Mouse (Mus musculus): ENCODE results near the gene Cdk19.
"Not testable (repeated sequence)": the region's sequence is repeated elsewhere in the genome, so short reads cannot be mapped to it uniquely, and the experiment has no call there.

Gene Cdk19

DNA sequence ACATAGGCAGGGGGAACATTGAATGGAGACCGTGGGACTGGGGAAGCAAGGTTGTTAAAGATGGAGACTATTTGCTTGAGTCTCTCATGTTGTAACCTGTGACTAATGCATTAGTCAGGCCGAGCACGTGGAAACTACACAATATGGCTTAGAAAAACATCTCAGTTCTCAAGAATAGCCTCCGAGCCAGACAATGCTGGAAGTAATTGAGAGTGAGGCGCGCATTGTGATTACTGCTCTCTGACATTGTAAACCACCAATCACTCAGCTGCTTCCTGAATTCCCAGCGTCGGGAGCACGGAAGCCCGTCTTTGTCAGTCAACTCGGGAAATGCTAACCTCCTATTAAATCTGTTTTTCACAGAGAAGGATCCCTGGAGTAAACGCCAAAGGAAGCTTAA, 182.2 kb downstream of the Cdk19 start:
- no peak for DNase-seq (ENCODE audit: low read depth, low spot score)

- DNase-seq (ENCODE audit: low read depth, low spot score), result no peak
Observed at GRCm38 (mm10) chr10:40523312-40523975, 184.1 kb downstream of the Cdk19 start.

- no peak for DNase-seq (ENCODE audit: low read depth, low spot score)
Observed at GRCm38 (mm10) chr10:40524032-40524806, 184.9 kb downstream of the Cdk19 start.

GRCm38 (mm10) chr10:40524991-40525390, 185.6 kb downstream of the Cdk19 start:
- DNase-seq (ENCODE audit: low read depth, low spot score), result peak; percentile 64

- DNase-seq (ENCODE audit: low read depth, low spot score), result no peak
Observed at GRCm38 (mm10) chr10:40525616-40526155, 186.3 kb downstream of the Cdk19 start.

GRCm38 (mm10) chr10:40526301-40526761, 187.0 kb downstream of the Cdk19 start:
- no peak for DNase-seq (ENCODE audit: low read depth, low spot score)

GRCm38 (mm10) chr10:40526986-40527385, 187.6 kb downstream of the Cdk19 start:
- no peak for DNase-seq (ENCODE audit: low read depth, low spot score)

GRCm38 (mm10) chr10:40527573-40527972, 188.2 kb downstream of the Cdk19 start:
- DNase-seq (ENCODE audit: low read depth, low spot score), result no peak

DNA sequence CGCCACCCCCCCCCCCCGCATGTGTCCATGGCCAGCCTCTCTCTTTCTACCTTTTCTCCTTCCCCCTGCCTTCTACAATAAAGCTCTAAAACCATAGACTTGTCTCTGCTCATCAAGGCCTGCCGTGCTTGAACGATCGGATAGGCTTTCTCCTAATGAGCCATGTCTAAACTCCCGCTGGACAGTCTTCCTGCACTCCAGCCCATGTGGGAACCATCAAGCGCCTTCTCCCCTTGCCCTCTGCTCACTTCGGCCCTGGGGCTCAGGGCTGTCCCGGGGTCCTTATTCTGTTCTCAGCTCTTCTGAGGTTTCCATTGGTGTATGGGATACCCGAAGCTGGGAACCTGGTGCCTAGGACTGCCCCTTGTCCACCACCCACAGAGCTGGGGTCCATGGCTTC, 189.3 kb downstream of the Cdk19 start:
- DNase-seq (ENCODE audit: low read depth, low spot score), result no peak

- DNase-seq (ENCODE audit: low read depth, low spot score), result peak; percentile 28
Observed at GRCm38 (mm10) chr10:40529617-40530016, 190.3 kb downstream of the Cdk19 start.

DNA sequence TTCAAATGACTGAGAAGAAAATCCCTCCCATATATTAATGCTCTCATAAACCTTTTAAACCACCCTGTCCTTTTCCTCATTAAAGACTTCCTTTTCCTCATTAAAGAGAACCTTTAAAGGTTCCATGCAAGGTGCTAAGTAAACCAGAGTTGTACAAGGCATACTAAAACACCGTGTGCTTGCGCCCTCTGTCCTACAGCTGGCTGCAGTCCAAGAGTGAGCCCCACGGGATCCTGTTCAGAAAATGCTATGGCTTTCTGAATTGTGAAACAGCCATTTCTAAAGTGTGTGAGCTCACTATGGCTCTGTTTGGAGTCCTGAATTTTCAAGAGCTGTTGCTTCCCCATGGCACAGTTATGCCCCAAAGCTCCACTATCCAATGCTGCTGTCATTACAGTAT, 191.3 kb downstream of the Cdk19 start:
- no peak for DNase-seq (ENCODE audit: low read depth, low spot score)

DNA sequence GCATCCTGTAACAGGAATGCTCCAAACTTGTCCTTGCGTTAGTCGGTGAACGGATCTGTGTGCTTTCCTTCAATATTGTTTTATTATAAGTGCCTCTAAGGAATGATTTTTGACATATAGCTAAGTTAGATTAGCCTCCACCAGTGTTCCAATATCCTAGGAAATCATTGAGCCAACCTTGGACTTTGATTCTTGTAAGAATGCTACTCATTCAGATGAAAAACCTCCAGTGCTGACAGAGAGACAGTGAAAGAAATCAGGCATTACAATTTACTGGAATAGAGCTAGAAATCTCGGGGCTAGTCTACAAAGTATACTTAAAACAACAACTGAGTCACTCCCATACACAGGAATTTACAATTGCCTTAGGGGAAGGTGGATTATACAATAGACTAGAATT, 193.2 kb downstream of the Cdk19 start:
- not testable (repeated sequence) for DNase-seq (ENCODE audit: low read depth, low spot score)

All from c-Kit-negative CD71-positive TER-119-positive erythroid progenitor cells, embryonic 14.5 days (primary cell).